ENCODE assay signal across 23 mouse cellular contexts in genomic region chr8:13664711-13665210, GRCm38 (mm10). TPM values are rescaled to one million over a fixed set of nuclear protein-coding genes. Genes with fewer than 3 reads are reported as not detected.
DNase-seq lines count a peak whose midpoint lies in the region; ATAC-seq and TF ChIP-seq lines count a peak whose summit lies in the region.
"Had no signal": no experiment of that assay in that cellular context is flagged by ENCODE, and none has a peak within 500 bp of the region (broad histone marks: within the 10 kb centered on the region; RNA-seq: fewer than 3 reads in every experiment).

No protein-coding gene starts in this region.

- H3K9ac ChIP-seq in heart, adult 2 months (ENCODE audit: low read depth, low read length) = no peak overlapping the region; the same call in 1 of the 2 replicates
- H3K9ac ChIP-seq in stomach, postnatal 0 days (ENCODE audit: low read length) = no peak overlapping the region; the same call in 1 of the 2 replicates
- H3K9ac ChIP-seq: hindbrain, embryonic 15.5 days; intestine, embryonic 15.5 days; stomach, embryonic 15.5 days had no signal

- no peak for TF ChIP-seq CTCF in heart, adult 2 months (IDR thresholded peaks at IDR 0.05)
- TF ChIP-seq CTCF in layer of hippocampus, adult 2 months (conservative IDR thresholded peaks at IDR 0.05) = no peak
- no peak for TF ChIP-seq CTCF in stomach, postnatal 0 days (IDR thresholded peaks at IDR 0.05; ENCODE audit: low read depth)

- no peak for ATAC-seq in stomach, postnatal 0 days (ENCODE audit: low FRiP score, low TSS enrichment)
- ATAC-seq: activated CD4-positive, CD25-positive, alpha-beta regulatory T cell, adult 4 months; forebrain, embryonic 16.5 days; intestine, embryonic 15.5 days had no signal

- 63% methylated on average over 6 of the region's 6 CpGs for WGBS in heart, adult 2 months
- 67% methylated on average over 6 of the region's 6 CpGs for WGBS in stomach, postnatal 0 days

- TF ChIP-seq POLR2A in heart, adult 2 months (IDR thresholded peaks at IDR 0.05; ENCODE audit: insufficient read depth, low read depth, low read length) = no peak

- H3K9me3 ChIP-seq in stomach, postnatal 0 days (ENCODE audit: control insufficient read depth, low read length) = no peaks in the 10 kb centered on the region
- H3K9me3 ChIP-seq: G1E; hindbrain, embryonic 15.5 days; intestine, embryonic 15.5 days; stomach, embryonic 15.5 days had no signal

- no peaks in the 10 kb centered on the region for H3K27me3 ChIP-seq in heart, adult 2 months (ENCODE audit: control insufficient read depth, insufficient read depth, low read length)
- H3K27me3 ChIP-seq in stomach, postnatal 0 days (ENCODE audit: control insufficient read depth, insufficient read depth, low read length) = no peaks in the 10 kb centered on the region
- H3K27me3 ChIP-seq: hindbrain, embryonic 15.5 days; intestine, embryonic 15.5 days; stomach, embryonic 15.5 days had no signal

- H3K4me2 ChIP-seq in stomach, postnatal 0 days (replicated peaks; ENCODE audit: low read depth) = no peak overlapping the region
- H3K4me2 ChIP-seq: hindbrain, embryonic 15.5 days; intestine, embryonic 15.5 days; stomach, embryonic 15.5 days had no signal

- H3K4me3 ChIP-seq in heart, adult 2 months = no peak overlapping the region
- no peak overlapping the region for H3K4me3 ChIP-seq in layer of hippocampus, adult 2 months
- H3K4me3 ChIP-seq in stomach, postnatal 0 days (ENCODE audit: low read depth, low read length) = no peak overlapping the region
- H3K4me3 ChIP-seq: hindbrain, embryonic 15.5 days; intestine, embryonic 15.5 days; stomach, embryonic 15.5 days had no signal

- H3K36me3 ChIP-seq in heart, adult 2 months (ENCODE audit: control insufficient read depth, insufficient read depth, low read length) = no peaks in the 10 kb centered on the region; the same call in 1 of the 2 replicates
- no peaks in the 10 kb centered on the region for H3K36me3 ChIP-seq in stomach, postnatal 0 days (ENCODE audit: control insufficient read depth, insufficient read depth, low read length)
- H3K36me3 ChIP-seq: G1E; hindbrain, embryonic 15.5 days; intestine, embryonic 15.5 days; stomach, embryonic 15.5 days had no signal

- H3K4me1 ChIP-seq in heart, adult 2 months (ENCODE audit: control insufficient read depth, insufficient read depth, low read length) = peaks cover 37% of the 10 kb centered on the region
- peaks cover 7% of the 10 kb centered on the region; the same call in 1 of the 2 replicates for H3K4me1 ChIP-seq in stomach, postnatal 0 days (replicated peaks; ENCODE audit: control insufficient read depth, insufficient read depth)

- DNase-seq in heart, adult 2 months = no peak
- DNase-seq in heart, postnatal 14 days = no peak
- no peak for DNase-seq in layer of hippocampus, adult 2 months (ENCODE audit: low spot score in 2 of 2)
- no peak for DNase-seq in layer of hippocampus, adult 8-10 months (ENCODE audit: low spot score in 2 of 2)
- DNase-seq in gonadal fat pad, adult 2 months (ENCODE audit: low read depth) = peak; percentile 98
- DNase-seq in stomach, postnatal 0 days (ENCODE audit: low spot score) = no peak
- no peak for DNase-seq in kidney, adult 9 months
- DNase-seq: adrenal gland, postnatal 25 days; cerebellum, adult 11-12 months; cerebellum, postnatal 14 days; kidney, postnatal 4 days; midbrain, embryonic 14.5 days; right cerebral cortex, postnatal 25 days had no signal

- H3K79me2 ChIP-seq in heart, adult 2 months (replicated peaks; ENCODE audit: control insufficient read depth, insufficient read depth, low read length) = peaks cover 5% of the 10 kb centered on the region

- no peak for TF ChIP-seq EP300 in heart, adult 2 months (IDR thresholded peaks at IDR 0.05; ENCODE audit: insufficient read depth, low read depth, low read length)
- TF ChIP-seq EP300 in stomach, postnatal 0 days (optimal IDR thresholded peaks at IDR 0.05) = no peak

- intact Hi-C loops in heart, adult 2 months (cut with DNase I) = no loop called here
- intact Hi-C loops in heart, postnatal 14 days (cut with DNase I) = no loop called here

- peak overlapping the region; percentile 65; the same call in 1 of the 2 replicates for H3K27ac ChIP-seq in heart, adult 2 months
- H3K27ac ChIP-seq in layer of hippocampus, adult 2 months = peak overlapping the region; percentile 34; the same call in 1 of the 2 replicates
- H3K27ac ChIP-seq in stomach, postnatal 0 days (replicated peaks) = peak overlapping the region; percentile 35; the same call in 1 of the 2 replicates
- H3K27ac ChIP-seq: hindbrain, embryonic 15.5 days; intestine, embryonic 15.5 days; stomach, embryonic 15.5 days had no signal

RNA-seq across cellular contexts. Expression of gene Rasa3, which starts 12.6 kb away (rescaled TPM):
- 10 to 100 TPM; 14.6 to 16.9 TPM for total RNA-seq in heart, adult 2 months (2021)
- polyA plus RNA-seq in heart, adult 2 months (2012; rRNA removed) = 16.5 and 16.8 TPM in 2 replicates
- 10 to 100 TPM; 22.2 to 22.6 TPM for total RNA-seq in heart, postnatal 14 days (2021)
- total RNA-seq in layer of hippocampus, adult 2 months (2021) = 10 to 100 TPM; 62.8 to 63.4 TPM
- 10 to 100 TPM; 62.7 to 74.3 (median 68.2) TPM for total RNA-seq in layer of hippocampus, adult 8-10 months (2022)
- polyA plus RNA-seq in gonadal fat pad, adult 2 months (2012; rRNA removed) = 31.1 and 39.4 TPM in 2 replicates
- polyA plus RNA-seq in stomach, postnatal 0 days (2015; fragmentation: Nextera tagmentation; extraction: Ambion mirVana) = 12.0 and 12.4 TPM in 2 replicates

RNA-seq across cellular contexts. Expression of gene Cfap97d2, which starts 40.9 kb away (rescaled TPM):
- total RNA-seq in heart, adult 2 months (2021) = under 1 TPM in 1 of 2 experiments, not detected in 1; 0.52 TPM
- polyA plus RNA-seq in heart, adult 2 months (2012; rRNA removed) = 0.49 TPM in 1 of 2 replicates, not detected in the other
- not detected for total RNA-seq in heart, postnatal 14 days (2021)
- 1 to 10 TPM; 3.1 to 3.2 TPM for total RNA-seq in layer of hippocampus, adult 2 months (2021)
- total RNA-seq in layer of hippocampus, adult 8-10 months (2022) = 1 to 10 TPM; 1.8 to 3.6 (median 2.7) TPM
- 0.26 and 0.37 TPM in 2 replicates for polyA plus RNA-seq in gonadal fat pad, adult 2 months (2012; rRNA removed)
- polyA plus RNA-seq in stomach, postnatal 0 days (2015; fragmentation: Nextera tagmentation; extraction: Ambion mirVana) = 0.13 and 0.17 TPM in 2 replicates
- total RNA-seq: adrenal gland, postnatal 25 days; megakaryocyte progenitor cell, adult 5-6 weeks had no signal
- polyA plus RNA-seq: activated CD4-positive, CD25-positive, alpha-beta regulatory T cell, adult 4 months; G1E; heart, embryonic 16.5 days; liver, embryonic 16.5 days; stomach, embryonic 15.5 days; thymus, postnatal 0 days had no signal
